Mouse (Mus musculus) lung, postnatal 0 days (tissue): Measurements from ENCODE around the gene Dync1i1.

Source experiments
- CTCF ChIP-seq: IDR thresholded peaks from 2 replicates; pipeline ENCODE4 v1.5.1; 2016; ENCODE audit warnings: antibody characterized with exemption, mild to moderate bottlenecking
- EP300 ChIP-seq: IDR thresholded peaks from 2 replicates; pipeline ENCODE4 v1.6.1; 2016; ENCODE audit warnings: antibody characterized with exemption, mild to moderate bottlenecking, control low read depth

DNA sequence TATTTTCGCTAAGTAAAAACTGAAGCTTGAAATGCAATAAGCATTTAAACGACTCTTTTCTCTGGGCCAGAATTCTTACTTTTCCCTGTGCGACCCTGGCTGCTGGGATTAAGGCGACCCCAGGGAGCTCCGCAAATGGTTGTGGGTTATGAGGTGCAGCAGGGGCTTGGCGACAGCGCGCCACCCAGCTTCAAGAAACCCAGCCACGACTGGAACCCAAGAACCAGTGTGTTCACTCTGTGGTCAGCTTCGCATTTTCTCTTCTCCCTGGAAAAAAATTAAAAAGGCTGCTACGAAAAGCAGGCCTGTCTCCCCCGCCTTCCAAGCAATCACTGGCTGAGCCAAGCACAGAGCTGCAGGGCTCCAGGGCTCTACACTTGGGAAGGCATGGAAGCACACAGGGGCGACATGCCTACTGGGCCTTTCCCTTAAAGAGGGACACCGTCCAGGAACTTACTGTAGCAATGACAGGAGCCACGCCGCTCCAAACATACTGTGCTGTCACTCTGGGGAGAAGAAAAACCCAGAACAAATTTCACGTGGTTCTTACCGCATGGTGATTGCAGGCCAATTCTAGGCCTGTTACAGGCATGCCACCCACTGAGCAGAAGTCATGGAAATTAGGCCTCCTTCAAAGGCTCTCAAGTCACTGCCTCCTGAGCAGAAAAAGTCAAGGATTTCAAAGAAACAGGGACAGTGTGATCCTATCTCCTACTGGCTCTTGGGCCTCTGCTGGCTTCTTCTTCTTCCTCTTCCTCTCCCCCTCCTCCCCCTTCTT, 313.5 kb downstream of the Dync1i1 start:
- TF ChIP-seq CTCF (no peak), EP300 (no peak)
